Mouse (Mus musculus): Measurements from ENCODE around the gene Rhod. TPM values are rescaled to one million over a fixed set of nuclear protein-coding genes. Genes with fewer than 3 reads are reported as not detected.
"Not testable (repeated sequence)": the region's sequence is repeated elsewhere in the genome, so short reads cannot be mapped to it uniquely, and the experiment has no call there.

Gene Rhod
- 1.7 and 2.0 TPM in 2 replicates for polyA plus RNA-seq (2012; rRNA removed)

DNA sequence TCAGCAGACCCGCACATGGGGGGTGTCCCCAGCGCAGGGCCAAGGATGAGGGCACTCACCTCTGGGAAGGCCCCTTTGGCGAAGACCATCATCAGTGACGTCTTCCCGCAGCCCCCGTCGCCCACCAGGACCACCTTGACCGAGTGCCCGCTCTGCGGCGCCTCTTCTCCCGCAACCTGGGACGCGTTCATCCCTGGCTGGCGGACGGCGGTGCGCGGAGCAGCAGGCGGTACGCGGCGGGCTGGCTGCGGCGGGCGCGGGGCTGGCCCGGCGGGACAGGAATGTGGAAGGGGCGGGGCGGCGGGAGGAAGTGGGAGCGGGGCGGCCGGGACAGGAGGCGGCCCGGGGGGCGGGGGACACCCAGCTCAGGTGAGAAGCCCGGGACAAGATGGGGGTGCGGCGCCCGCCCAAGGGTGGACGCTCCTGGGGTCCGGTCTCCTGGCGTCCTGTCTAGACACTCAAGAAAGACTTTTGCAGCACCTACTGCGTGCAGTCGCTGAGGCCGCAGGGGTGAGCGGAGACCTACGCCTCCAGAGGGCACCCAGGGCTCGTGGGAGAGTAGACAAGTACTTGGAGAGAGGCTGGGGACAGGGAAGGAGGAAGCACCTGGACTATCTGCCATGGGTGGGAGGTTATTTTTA is at the start of gene Rhod:
Rhod (minus strand) TSS at position 272 of the 641 bp plus-strand sequence.
- no peak for DNase-seq (ENCODE audit: extremely low spot score in 1 of 2, low spot score in 1 of 2)

DNA sequence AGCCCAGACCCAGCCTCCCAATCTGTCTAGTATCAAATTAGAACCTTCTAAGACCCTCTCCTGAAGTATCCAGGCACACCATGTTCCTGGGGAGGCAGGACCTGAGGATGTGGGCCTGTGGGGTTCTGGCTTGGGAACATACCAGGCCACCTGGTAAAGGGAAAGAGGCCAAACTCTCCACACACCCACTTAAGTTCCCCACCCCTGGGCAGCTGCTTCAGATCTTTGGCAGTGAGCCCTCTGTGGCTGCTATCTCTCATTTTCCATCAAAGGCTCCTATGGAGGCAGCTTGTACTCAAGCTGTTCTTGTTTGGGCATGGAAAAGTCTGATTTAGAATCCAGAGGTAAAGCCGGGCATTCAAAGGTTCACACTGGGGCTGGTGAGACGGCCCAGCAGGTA is 48.6 kb upstream of the Rhod start:
- no peak for DNase-seq (ENCODE audit: extremely low spot score in 1 of 2, low spot score in 1 of 2)

DNA sequence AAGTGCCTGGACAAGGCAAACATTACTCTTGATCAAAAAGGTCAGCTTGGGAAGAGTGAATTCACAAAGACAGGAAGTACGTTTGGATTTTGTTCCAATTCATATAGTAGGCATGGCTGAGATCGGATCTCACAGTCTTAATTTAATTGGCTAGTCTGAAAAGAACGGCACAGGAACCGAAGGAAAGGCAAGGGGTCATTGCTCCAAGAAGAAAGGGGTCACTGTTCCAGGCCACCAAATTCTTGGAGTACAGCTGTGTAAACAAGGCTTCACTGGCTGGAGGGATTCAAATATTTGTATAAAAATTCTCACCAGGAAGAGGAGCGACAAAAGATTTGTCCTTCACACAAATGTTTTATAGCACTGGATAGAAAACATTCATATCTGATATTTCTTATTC is 45.8 kb upstream of the Rhod start:
- DNase-seq (ENCODE audit: extremely low spot score in 1 of 2, low spot score in 1 of 2) = no peak

DNA sequence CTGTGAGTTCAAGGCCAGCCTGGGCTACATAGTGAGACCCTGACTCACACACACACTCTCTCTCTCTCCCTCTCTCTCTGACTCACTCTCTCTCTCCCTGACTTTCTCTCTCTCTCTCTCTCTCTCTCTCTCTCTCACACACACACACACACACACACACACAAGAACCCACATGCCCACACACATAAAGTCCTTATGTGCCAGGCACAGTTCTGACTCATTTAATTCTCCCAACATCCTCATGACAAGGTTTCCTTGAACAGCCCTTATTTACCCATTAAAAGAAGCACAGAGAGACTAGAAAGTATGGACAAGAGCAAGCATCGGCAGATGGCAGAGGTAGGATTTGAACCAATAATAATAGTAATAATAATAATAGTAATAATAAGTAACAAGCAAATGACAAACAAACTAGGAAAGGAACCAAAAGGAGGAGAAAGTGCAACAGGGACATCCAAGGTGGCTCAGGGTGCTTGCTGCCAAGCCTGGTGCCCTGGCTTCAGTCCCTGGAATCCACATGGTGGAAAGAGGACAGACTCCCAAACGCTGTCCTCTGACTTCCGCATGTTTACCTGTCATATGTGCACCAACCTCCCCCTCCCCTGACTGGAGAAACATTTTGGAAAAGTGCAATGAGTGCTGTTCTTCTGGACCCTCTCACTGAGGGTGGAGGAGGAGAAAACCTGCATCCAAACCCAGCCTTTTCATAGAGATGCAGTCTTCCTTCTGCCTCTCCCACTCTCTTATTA is 43.1 kb upstream of the Rhod start:
- DNase-seq (ENCODE audit: extremely low spot score in 1 of 2, low spot score in 1 of 2) = no peak

DNA sequence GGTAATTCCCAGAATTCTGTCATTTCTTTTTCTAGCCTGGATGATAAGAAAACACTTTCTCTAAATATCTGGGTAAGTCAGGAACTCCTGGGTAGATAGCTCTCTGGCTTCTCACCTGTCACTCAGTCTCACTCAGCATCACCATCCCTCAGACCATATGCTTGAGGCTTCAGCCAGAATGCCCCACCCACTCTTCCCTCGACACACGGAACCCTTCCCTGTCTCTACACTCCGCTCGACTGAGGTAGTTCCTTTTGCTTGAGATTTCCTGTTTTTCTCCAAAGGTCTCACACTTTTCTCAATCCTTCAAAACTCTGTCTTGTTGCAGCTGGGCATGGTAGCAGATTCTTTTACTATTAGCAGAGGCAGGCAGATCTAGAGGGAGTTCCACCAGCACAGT is 42.1 kb upstream of the Rhod start:
- peak in 1 of 2 experiments; percentile 81 for DNase-seq (ENCODE audit: extremely low spot score in 1 of 2, low spot score in 1 of 2)

DNA sequence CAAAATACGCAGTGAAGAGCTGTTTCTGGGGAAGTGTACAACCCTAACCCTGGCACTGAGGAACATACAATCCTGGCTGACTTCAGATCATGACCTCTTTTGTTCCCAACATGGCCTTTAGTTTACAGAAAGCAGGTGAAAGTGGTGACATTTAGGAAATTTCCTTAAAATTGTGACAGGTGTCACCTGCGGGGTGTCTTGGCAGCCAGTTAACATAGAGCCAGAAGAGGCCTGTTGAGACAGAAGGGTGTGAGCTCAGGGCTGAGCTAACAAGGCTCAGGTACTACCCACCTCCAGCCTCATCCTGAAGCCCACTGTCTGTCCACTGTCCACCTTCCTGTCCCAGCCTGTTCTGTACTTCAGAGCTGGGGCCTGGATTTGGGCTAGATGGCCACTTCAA is 40.8 kb upstream of the Rhod start:
- no peak for DNase-seq (ENCODE audit: extremely low spot score in 1 of 2, low spot score in 1 of 2)

DNA sequence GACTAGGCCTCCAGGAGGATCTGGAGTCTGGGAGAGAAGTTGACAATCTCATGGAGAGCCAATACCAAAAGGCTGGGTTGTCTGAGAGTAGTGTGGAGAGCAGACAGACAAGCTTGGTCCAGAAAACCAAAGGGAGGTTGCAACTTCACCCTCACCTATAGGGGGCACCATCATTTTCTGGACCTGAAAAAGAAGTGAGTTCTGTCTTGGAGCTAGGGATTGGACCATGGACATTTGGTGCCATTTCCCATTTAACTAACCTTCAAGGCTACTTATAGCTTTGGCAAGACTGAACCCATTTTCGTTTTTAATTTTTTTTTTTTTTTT is 38.9 kb upstream of the Rhod start:
- DNase-seq (ENCODE audit: extremely low spot score in 1 of 2, low spot score in 1 of 2) = no peak

DNA sequence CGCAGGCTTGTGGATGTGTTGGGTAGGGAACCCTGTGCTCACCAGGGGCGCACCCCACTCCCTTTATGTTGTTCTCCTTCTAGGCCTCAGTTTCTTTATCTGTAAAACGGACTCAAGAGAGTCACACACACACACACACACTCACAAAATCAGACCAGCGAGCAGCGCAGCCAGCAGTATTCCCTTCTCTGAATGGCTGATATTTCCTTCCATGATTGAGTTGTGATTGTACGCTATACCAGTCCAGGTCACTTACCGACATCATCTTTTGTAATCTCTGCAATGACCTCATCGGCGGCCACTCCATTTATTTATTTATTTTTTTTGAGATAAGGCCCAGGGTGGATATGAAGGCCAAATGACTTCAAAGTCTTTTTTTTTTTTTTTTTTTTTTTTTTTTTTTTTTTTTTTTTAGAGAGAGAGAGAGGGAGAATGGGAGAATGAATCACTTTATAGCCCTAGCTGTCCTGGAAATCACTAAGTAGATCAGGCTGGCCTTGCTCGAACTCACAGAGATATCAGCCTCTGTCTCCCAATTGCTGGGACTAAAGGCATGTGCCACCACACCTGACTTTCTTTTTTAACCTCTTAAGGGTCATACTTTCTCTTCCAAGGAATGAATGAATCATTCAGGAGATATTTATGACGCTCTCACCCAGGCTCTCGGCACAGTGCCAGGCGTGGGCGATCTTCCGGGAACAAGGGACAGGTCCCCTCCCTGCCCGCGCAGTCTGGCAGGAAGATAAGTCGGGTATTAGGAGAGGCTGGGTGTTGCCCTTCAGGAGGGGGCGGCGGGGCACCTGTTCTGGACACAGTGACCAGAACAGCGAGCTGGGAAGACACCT is 38.3 kb upstream of the Rhod start, which contains the start of gene Syt12:
Syt12 (minus strand) TSS at position 103 of the 845 bp plus-strand sequence.
- DNase-seq (ENCODE audit: extremely low spot score in 1 of 2, low spot score in 1 of 2) = peak in 1 of 2 experiments; percentile 75

DNA sequence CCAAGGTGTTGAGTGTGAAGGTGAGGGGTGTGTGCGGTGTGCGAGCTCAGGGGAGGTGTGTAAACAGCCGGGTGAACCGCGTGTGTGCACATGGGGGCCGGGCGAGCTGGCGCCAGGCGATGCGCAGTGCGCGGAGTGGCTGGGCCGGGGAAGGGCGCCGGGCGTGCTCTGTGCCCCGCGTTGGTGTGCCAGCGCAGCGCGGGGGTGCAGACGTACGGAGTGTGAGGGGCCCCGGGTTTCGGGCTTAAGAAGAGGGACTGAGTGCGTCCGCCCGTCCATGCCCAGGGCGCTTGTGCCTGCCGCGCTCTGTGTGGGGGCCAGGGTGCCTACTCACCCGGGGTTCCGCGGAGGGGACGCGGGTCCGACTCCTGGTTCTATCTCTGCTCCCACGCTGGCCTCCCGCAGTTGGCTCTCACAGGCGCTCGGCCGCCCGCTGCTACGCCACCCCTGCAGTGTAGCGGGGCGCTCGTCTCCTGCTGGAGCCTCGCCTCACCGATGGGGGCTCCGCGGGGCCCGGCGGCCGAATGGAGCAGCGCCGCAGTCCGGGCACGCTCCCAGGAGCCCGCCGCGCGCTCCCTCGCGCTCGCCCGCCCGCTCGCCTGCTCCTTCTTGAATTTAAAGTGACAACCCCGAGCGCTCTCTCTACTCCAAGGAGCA is 37.5 kb upstream of the Rhod start:
- peak in 1 of 2 experiments; percentile 73 for DNase-seq (ENCODE audit: extremely low spot score in 1 of 2, low spot score in 1 of 2)

DNA sequence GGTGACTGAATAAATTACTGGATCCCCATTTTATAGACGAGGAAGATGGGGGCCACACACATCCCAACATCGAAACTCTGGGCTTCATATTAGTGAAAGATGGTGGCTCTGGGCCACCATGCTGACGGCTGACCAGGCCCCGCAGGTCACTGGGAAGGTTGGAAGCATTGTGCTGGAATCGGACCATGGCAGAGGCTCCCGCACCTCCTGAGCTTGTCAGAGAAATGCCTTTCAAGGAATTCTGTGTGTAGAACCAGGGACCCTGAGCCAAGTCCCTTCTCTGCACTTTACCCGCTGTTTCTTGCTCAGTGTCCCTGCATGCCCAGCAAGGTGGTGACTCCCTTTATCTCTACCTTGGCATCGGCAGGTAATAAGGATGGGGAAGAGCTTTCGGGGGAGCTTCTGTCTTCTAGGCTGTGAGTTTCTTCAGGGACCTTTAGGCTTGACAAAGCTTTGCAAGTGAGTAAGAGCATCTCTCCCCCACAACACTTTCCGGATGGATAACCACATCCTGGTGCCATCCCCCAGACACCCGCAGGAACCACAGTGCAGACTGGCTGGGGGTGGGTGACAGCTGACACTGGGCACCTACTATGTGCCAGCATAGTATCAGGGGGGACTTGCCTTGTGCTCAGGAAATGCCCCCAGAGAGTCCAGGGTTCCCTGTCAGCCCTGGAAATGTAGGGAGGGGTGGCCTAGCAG is 36.1 kb upstream of the Rhod start:
- peak in 1 of 2 experiments; percentile 66 for DNase-seq (ENCODE audit: extremely low spot score in 1 of 2, low spot score in 1 of 2)

DNA sequence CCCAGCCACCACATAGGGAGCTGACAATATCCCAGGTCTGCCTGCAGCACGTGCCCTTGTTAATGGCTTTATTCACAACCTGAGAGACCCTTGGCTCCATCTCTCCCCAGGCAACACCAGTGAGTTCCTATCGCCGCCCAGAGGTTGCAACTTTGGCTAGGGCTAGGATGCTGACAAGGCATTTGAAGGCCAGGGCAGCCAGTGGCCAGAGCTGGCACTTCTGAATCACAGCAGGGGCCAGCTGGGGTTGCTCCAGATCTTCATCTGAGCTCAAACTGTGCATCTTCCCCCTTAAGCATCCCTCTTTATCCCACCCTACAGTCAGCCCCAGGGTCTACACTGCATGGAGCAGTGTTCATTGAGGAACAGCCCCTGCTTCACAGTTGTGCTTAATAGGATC is 35.5 kb upstream of the Rhod start:
- no peak for DNase-seq (ENCODE audit: extremely low spot score in 1 of 2, low spot score in 1 of 2)

DNA sequence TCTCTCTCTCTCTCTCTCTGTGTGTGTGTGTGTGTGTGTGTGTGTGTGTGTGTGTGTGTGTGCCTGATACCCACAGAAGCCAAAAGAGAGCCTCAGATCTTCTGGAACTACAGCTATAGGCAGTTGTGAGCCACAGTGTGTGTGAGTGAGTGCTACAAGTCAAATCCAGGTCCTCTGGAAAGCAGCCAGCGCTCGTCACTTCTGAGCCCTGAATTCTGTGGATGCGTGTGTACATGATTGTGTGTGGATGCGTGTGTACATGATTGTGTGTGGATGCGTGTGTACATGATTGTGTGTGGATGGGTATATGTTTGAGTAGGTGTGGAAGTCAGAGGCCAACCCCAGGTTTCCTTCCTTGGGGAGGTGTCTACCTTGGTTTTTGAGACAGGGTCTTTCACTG is 34.3 kb upstream of the Rhod start:
- DNase-seq (ENCODE audit: extremely low spot score in 1 of 2, low spot score in 1 of 2) = no peak

DNA sequence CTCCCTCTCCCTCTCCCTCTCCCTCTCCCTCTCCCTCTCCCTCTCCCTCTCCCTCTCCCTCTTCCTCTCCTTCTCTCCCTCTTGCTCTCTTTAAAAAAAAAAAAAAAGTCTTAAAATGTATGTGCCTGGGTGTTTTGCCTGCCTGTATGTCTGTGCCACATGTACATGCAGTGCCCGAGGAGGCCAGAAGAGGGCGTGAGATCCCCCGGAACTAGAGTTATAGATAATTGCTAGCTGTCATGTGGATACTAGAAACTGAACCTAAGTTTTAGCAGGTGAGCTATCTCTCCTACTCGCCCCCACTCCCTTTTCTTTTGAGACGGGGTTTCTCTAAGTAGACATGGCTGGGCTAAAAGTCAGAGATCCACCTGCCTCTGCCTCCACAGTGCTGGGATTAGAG is 29.1 kb upstream of the Rhod start:
- DNase-seq (ENCODE audit: extremely low spot score in 1 of 2, low spot score in 1 of 2) = no peak

DNA sequence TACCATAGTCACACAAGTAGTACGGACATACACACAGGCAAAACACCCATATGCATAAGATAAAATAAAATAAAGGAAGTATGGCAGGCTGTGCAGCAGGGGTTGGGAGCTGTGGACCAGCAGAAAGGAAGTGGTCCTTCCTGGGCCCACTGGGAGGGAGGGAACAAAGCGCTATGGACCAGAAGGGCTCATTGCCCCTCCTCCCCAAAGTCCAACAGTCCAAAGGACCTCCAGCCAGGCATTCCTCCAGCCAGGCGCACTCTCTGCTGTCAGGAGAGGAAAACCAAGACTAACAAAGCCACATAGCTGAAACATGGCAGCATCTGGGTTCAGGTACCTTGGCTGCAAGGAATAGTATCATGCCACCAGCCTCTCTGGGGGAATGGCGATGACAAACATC is 25.4 kb upstream of the Rhod start:
- no peak for DNase-seq (ENCODE audit: extremely low spot score in 1 of 2, low spot score in 1 of 2)

DNA sequence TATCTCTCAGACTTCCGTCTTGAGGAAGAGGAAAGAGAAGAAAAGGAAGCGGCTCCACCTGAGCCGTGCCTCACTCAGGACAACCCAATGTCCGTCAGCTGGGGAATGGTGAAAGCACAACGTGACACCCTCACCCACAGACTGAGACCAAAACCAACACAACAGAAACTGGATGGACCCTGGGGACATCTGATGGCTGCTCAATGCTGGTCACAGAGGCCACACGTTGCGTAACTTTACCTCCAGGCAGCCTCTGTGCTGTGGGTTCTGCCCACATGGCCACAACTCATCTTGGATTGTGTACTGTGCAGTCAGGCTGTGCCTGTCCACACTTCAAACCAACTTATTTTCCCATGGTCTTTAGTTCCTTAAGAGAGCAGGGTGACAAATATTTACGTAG is 22.7 kb upstream of the Rhod start:
- no peak for DNase-seq (ENCODE audit: extremely low spot score in 1 of 2, low spot score in 1 of 2)

DNA sequence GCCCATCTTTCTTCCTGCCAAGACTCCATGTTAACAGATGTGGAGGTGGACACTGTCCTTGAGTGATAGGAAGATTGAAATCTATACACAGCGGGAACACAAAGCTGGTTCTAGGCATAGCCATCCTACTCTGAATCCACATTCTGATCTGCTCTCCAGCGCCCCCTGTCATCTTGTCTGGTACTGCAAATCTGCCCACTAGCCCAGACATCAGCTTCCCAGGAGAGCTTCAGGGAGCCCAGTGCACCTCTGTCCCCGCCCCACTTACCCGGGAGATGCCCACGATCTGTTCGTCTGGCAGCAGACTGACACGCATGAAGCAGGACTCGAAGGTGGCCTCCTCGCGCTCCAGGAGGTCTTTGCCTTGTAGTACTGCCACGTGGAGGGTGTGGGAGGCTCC is 17.0 kb upstream of the Rhod start:
- DNase-seq (ENCODE audit: extremely low spot score in 1 of 2, low spot score in 1 of 2) = peak in 1 of 2 experiments; percentile 70

DNA sequence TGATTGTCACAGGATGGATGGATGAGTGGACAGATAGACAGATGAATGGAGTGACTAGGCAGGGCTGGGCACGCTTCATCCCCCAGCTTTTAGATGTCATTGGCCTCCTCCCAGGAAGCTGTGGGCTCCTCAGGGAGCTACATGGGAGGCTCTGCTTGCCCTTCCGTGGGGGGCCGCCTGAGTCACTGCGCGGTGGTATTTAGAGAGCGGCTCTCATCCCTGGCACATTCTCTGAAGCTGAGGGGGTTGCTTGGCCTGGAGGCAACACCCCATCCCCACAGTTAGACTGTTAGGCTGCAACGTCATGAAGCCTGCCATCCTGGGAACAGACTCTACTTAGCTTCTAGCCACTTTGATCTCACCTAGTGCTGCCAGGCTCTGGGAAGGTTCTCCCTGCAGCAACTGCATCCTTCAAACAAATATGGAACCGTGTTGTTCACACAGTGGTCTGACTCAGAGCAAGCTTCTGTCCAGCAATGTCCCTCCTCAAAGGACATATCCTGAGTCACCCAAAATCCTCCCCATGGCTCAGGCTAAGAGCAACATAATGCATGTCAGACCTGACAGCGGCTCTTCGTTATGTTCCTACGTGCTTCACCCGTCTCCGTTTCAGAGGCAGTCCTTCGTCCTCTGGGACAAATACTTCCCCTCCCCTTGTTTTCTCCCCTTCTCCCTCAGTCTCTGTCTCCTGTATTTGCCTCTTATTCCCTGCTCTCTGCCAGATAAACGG is 16.0 kb upstream of the Rhod start:
- DNase-seq (ENCODE audit: extremely low spot score in 1 of 2, low spot score in 1 of 2) = peak in 1 of 2 experiments; percentile 46

DNA sequence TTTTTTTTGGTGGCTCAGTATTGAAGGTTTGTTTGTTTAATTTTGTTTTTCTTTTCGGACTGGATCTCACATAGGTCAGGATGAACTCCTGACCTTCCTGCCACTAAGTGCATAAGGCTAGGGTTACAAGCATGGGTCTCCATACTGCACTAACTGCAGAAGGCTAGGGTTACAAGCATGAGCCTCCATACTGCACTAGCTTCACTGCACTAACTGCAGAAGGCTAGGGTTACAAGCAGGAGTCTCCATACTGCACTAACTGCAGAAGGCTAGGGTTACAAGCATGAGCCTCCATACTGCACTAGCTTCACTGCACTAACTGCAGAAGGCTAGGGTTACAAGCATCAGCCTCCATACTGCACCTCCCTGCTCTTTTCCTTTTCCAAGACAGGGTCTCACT is 14.8 kb upstream of the Rhod start:
- DNase-seq (ENCODE audit: extremely low spot score in 1 of 2, low spot score in 1 of 2) = not testable (repeated sequence)

DNA sequence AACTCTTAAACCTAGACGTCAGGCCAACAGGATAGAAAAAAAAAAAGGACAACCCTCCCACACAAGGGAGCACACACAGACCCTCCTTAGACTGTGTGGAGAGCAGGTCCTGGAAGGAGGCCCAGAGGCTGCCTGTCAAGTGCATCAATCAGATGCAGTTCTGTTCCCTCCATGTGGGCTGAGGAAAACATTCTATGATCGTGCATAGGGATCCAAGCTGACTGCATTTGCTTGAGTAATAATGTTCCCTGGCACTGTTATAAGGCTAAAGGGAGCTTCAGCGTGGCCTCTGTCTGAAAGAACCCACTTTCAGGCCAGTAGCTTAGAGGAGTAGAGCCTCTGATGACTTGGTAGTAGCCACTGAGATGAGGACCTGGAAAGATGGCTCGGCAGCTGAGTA is 13.3 kb upstream of the Rhod start:
- DNase-seq (ENCODE audit: extremely low spot score in 1 of 2, low spot score in 1 of 2) = no peak

DNA sequence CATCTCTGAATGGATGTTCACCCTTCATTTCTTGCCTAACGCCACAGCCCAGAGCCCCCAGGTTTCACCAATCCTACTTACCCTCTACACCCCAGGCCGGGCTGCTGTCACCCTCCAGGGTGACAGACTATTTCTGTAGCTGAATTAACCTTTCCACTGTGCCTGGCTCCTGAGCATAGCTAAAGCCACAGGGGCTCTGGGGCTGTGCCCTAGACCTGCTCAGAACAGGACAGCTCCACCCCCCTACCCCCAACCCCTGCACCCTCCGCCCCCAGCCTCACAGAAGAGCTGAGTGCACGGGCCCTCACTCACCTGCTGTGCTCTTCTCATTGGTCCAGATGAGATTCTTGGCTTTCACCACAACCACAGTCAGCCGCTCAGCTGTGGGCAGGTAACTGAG is 12.7 kb upstream of the Rhod start:
- DNase-seq (ENCODE audit: extremely low spot score in 1 of 2, low spot score in 1 of 2) = no peak
